Mouse (Mus musculus) hindbrain, embryonic 15.5 days (tissue): ENCODE measurements around the gene Herc1. TPM values are rescaled to one million over a fixed set of nuclear protein-coding genes. Genes with fewer than 3 reads are reported as not detected.

Experiments
- ATAC-seq: fragments of 200-750 bp; cut with Nextera tagmentation; 2 replicates; pipeline ENCODE4 v1.8.0; 2017; ENCODE audit warnings: low read depth, moderate number of reproducible peaks, moderate TSS enrichment; ENCODE audit not compliant: low FRiP score
- H3K27ac ChIP-seq: fragments of 300-500 bp; sonication (generic); replicated peaks from 2 replicates; pipeline ENCODE4 v1.5.1; 2015; ENCODE audit warnings: mild to moderate bottlenecking, inconsistent platforms
- H3K27me3 ChIP-seq: fragments of 300-500 bp; sonication (generic); 2 replicates; pipeline ENCODE4 v1.6.1; 2015; ENCODE audit warnings: control low read depth, inconsistent platforms
- H3K36me3 ChIP-seq: fragments of 300-500 bp; sonication (generic); 2 replicates; pipeline ENCODE4 v1.6.1; 2015; ENCODE audit warnings: control low read depth, inconsistent platforms
- H3K4me1 ChIP-seq: fragments of 300-500 bp; sonication (generic); replicated peaks from 2 replicates; pipeline ENCODE4 v1.6.1; 2015; ENCODE audit warnings: control low read depth, inconsistent platforms
- H3K4me2 ChIP-seq: fragments of 300-500 bp; sonication (generic); 2 replicates; pipeline ENCODE4 v1.6.1; 2015; ENCODE audit warnings: moderate library complexity, mild to moderate bottlenecking, inconsistent platforms
- H3K4me3 ChIP-seq: fragments of 300-500 bp; sonication (generic); 2 replicates; pipeline ENCODE4 v1.5.1; 2015; ENCODE audit warnings: mild to moderate bottlenecking, inconsistent platforms
- H3K9ac ChIP-seq: fragments of 300-500 bp; sonication (generic); 2 replicates; pipeline ENCODE4 v1.6.1; 2015; ENCODE audit warnings: inconsistent platforms
- H3K9me3 ChIP-seq: fragments of 300-500 bp; sonication (generic); 2 replicates; pipeline ENCODE4 v1.6.1; 2016; ENCODE audit warnings: control low read depth, inconsistent platforms
- WGBS: fragments of 180-500 bp; shearing (Covaris S2); methylation state at CpG from one replicate; pipeline ENCODE4 v1.1.7; 2015; 5-methylcytosine and 5-hydroxymethylcytosine counted together
- polyA plus RNA-seq: library from polyadenylated mRNA; unstranded; fragments of >200 nt; fragmentation: Nextera tagmentation; extraction: Ambion mirVana; gene quantifications from 2 replicates; pipeline ENCODE4 v1.2.1, GENCODE M21; 2015

Gene Herc1
- polyA plus RNA-seq, 1 experiment from 2014 or later: 42.6 TPM

GRCm38 (mm10) chr9:66440007-66440406, 89.8 kb downstream of the Herc1 start:
- Histone ChIP-seq H3K36me3 (peaks cover 47% of the 10 kb centered on the region), H3K27ac (no peak overlapping the region), H3K4me2 (no peak overlapping the region), H3K4me3 (no peak overlapping the region), H3K27me3 (no peaks in the 10 kb centered on the region), H3K9ac (no peak overlapping the region), H3K9me3 (no peaks in the 10 kb centered on the region), H3K4me1 (no peaks in the 10 kb centered on the region)
- 94% methylated on average over 8 of the region's 8 CpGs for WGBS
- ATAC-seq: no peak

DNA sequence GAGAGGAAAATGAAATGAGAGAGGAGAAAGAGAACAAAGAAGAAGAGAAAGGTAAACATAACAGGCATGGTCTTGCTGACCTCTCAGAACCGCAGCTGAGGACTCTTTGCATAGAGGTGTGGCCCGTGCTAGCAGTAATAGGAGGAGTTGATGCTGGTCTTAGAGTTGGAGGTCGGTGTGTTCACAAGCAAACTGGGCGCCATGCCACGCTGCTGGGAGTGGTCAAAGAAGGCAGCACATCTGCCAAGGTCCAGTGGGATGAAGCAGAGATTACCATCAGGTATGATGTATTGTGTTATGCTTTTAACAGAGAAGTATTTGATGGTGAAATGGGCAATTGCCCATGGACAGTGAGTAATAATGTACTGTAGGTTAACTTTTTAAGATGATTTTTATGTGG, 98.0 kb downstream of the Herc1 start:
- H3K4me2 ChIP-seq: no peak overlapping the region
- peaks cover 51% of the 10 kb centered on the region for H3K36me3 ChIP-seq
- ATAC-seq: no peak
- H3K9me3 ChIP-seq: no peaks in the 10 kb centered on the region
- H3K27me3 ChIP-seq: no peaks in the 10 kb centered on the region
- H3K27ac ChIP-seq: no peak overlapping the region
- H3K4me3 ChIP-seq: no peak overlapping the region
- H3K4me1 ChIP-seq: no peaks in the 10 kb centered on the region
- no peak overlapping the region for H3K9ac ChIP-seq
- 87% methylated on average over 5 of the region's 5 CpGs for WGBS

DNA sequence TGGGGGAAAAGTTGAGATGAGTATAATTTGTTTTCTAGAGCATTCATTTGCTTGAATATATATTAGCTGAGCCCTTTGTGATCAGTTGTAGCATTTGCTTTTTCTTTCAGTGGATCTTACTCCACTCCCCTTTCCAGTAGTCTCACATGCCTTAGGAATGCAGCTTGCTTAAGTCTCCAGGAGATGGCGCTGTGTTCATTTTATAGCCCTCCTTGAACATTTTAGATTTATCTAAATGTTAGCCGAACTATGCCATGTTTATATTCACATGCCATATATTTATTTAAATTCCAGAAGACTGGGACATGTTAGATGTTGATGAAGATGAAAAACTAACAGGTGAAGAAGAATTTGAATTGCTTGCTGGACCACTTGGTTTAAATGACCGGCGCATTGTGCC, 114.8 kb downstream of the Herc1 start:
- WGBS: 58% methylated on average over 4 of the region's 4 CpGs
- no peaks in the 10 kb centered on the region for H3K4me1 ChIP-seq
- peaks cover 55% of the 10 kb centered on the region for H3K36me3 ChIP-seq
- no peak overlapping the region for H3K4me3 ChIP-seq
- H3K4me2 ChIP-seq: no peak overlapping the region
- no peak overlapping the region for H3K9ac ChIP-seq
- H3K27ac ChIP-seq: no peak overlapping the region
- ATAC-seq: no peak
- no peaks in the 10 kb centered on the region for H3K9me3 ChIP-seq
- no peaks in the 10 kb centered on the region for H3K27me3 ChIP-seq

- Histone ChIP-seq H3K27ac (no peak overlapping the region), H3K36me3 (peaks cover 52% of the 10 kb centered on the region), H3K9me3 (no peaks in the 10 kb centered on the region), H3K9ac (no peak overlapping the region), H3K4me2 (no peak overlapping the region), H3K27me3 (no peaks in the 10 kb centered on the region), H3K4me1 (no peaks in the 10 kb centered on the region), H3K4me3 (no peak overlapping the region)
- no peak for ATAC-seq
- 89% methylated on average over 2 of the region's 2 CpGs for WGBS
Measured at GRCm38 (mm10) chr9:66477785-66478184, 127.5 kb downstream of the Herc1 start.

- Histone ChIP-seq H3K9me3 (no peaks in the 10 kb centered on the region), H3K4me2 (no peak overlapping the region), H3K4me3 (no peak overlapping the region), H3K9ac (no peak overlapping the region), H3K36me3 (peaks cover 66% of the 10 kb centered on the region), H3K4me1 (no peaks in the 10 kb centered on the region), H3K27ac (no peak overlapping the region), H3K27me3 (no peaks in the 10 kb centered on the region)
- 95% methylated on average over 3 of the region's 3 CpGs for WGBS
- no peak for ATAC-seq
Measured at GRCm38 (mm10) chr9:66483429-66483828, 133.2 kb downstream of the Herc1 start.

- Histone ChIP-seq H3K9ac (no peak overlapping the region), H3K4me2 (no peak overlapping the region), H3K27ac (no peak overlapping the region), H3K27me3 (no peaks in the 10 kb centered on the region), H3K36me3 (peaks cover 87% of the 10 kb centered on the region), H3K4me3 (no peak overlapping the region), H3K9me3 (no peaks in the 10 kb centered on the region), H3K4me1 (no peaks in the 10 kb centered on the region)
- ATAC-seq: no peak
Measured at GRCm38 (mm10) chr9:66488786-66489185, 138.5 kb downstream of the Herc1 start.

DNA sequence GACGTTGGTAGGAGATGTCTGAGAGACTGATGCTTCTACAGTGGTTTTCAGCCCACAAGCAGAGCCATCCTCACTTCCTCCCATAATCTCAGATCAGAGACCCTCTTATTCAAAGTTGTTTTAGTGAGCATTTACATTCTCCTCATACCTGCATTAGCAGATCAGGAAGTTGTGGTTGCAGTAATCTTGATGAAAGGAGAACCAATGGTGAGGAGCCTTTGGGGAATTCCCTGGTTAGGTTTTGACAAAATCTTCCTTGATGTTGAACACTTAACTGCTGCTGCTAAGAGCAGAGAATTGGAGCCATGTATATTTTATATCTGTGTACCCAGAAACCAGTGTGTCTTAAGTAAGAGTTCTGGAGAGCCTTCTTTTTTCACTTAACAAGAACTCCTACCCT, 142.1 kb downstream of the Herc1 start:
- WGBS: 94% methylated on average over 1 of the region's 1 CpGs
- Histone ChIP-seq H3K4me2 (no peak overlapping the region), H3K36me3 (peaks cover 84% of the 10 kb centered on the region), H3K27me3 (no peaks in the 10 kb centered on the region), H3K4me3 (no peak overlapping the region), H3K9ac (no peak overlapping the region), H3K27ac (no peak overlapping the region), H3K4me1 (no peaks in the 10 kb centered on the region), H3K9me3 (no peaks in the 10 kb centered on the region)
- ATAC-seq: no peak

DNA sequence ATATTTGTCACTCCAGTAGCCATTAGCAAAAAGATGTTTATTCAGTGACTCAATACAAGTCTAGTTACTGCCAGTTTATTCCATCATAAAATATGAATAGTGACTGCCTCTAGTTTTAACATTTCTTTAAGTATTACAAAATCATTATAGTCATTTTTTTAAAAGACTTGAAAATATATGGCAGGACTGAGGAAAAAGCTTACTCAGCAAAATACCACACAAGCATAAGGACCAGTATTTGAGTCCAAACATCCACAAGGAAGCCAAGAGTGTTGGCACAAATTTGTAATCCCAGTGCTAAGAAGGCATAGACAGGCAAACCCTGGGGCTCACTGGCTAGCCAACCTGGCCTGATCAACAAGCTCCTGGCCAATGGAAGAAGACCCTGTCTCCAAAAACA, 143.7 kb downstream of the Herc1 start:
- H3K27ac ChIP-seq: no peak overlapping the region
- peaks cover 84% of the 10 kb centered on the region for H3K36me3 ChIP-seq
- H3K4me3 ChIP-seq: no peak overlapping the region
- H3K9me3 ChIP-seq: no peaks in the 10 kb centered on the region
- no peaks in the 10 kb centered on the region for H3K4me1 ChIP-seq
- H3K27me3 ChIP-seq: no peaks in the 10 kb centered on the region
- H3K9ac ChIP-seq: no peak overlapping the region
- ATAC-seq: no peak
- no peak overlapping the region for H3K4me2 ChIP-seq

DNA sequence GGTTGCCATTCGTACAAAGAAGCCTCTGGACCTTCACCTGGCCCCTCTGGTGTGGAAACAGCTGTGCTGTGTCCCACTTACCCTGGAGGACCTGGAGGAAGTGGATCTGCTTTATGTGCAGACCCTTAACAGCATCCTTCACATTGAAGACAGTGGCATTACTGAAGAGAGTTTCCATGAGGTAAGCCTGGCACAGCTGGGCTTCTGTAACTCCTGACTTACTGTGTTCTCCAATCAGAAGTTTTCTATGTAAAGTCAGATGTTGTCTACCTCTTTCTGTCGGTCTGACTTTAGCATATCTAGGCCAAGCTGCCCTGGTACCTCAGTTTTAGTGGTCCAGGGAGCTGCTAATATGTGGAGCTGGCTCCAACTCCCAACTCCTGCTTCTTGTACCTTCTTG, 151.0 kb downstream of the Herc1 start:
- peaks cover 7% of the 10 kb centered on the region; the same call in 1 of the 2 replicates for H3K4me1 ChIP-seq
- no peaks in the 10 kb centered on the region for H3K27me3 ChIP-seq
- no peak overlapping the region for H3K27ac ChIP-seq
- no peaks in the 10 kb centered on the region for H3K9me3 ChIP-seq
- no peak for ATAC-seq
- H3K36me3 ChIP-seq: peaks cover 70% of the 10 kb centered on the region
- 89% methylated on average over 2 of the region's 2 CpGs for WGBS
- H3K9ac ChIP-seq: no peak overlapping the region
- no peak overlapping the region for H3K4me3 ChIP-seq
- no peak overlapping the region for H3K4me2 ChIP-seq

DNA sequence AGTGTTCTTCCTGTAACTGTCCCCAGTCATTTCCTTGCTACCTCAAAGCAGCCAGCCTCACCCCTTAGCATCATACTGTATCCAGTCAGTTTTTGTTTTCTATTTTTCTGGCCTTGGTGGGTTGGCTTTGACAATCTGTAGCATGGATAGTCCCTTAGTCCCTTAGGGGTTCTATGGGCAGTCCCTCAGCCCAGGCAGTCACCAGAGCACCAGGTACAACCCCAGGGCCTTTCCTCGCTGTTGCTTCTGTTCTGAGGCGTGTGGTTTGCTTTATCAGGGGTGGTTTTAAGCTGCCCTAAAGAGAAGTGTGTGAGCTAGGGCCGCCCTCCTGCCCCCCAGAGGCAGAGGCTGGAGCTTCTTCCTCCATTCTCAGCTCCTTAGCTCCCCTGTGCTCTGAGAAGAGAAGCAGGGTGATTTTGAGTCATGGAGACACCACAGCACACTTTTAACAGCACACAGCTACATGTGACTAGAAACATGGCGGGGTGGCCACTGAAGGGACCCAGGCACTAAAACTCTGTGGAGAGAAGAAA, 153.7 kb downstream of the Herc1 start:
- H3K27ac ChIP-seq: no peak overlapping the region
- peaks cover 8% of the 10 kb centered on the region for H3K4me1 ChIP-seq
- no peak overlapping the region for H3K4me3 ChIP-seq
- ATAC-seq: no peak
- no peaks in the 10 kb centered on the region for H3K27me3 ChIP-seq
- WGBS: 89% methylated on average over 4 of the region's 4 CpGs
- H3K36me3 ChIP-seq: peaks cover 73% of the 10 kb centered on the region
- no peaks in the 10 kb centered on the region for H3K9me3 ChIP-seq
- H3K4me2 ChIP-seq: no peak overlapping the region
- no peak overlapping the region for H3K9ac ChIP-seq

DNA sequence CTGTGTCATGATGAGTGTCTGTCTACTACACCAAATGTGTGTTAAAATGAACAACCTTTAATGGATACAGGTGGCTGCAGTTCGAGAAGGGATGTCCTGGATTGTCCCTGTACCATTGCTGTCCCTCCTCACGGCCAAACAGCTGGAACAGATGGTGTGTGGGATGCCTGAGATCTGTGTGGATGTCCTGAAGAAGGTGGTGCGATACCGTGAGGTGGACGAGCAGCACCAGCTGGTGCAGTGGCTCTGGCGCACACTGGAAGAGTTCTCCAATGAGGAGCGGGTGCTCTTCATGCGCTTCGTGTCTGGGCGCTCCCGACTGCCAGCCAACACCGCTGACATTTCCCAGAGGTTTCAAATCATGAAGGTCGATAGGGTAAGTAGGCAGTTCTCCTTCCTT, 154.3 kb downstream of the Herc1 start:
- Histone ChIP-seq H3K9me3 (no peaks in the 10 kb centered on the region), H3K4me3 (no peak overlapping the region), H3K4me1 (peaks cover 9% of the 10 kb centered on the region), H3K4me2 (no peak overlapping the region), H3K36me3 (peaks cover 79% of the 10 kb centered on the region), H3K9ac (no peak overlapping the region), H3K27ac (no peak overlapping the region), H3K27me3 (no peaks in the 10 kb centered on the region)
- no peak for ATAC-seq
- WGBS: 78% methylated on average over 13 of the region's 13 CpGs

GRCm38 (mm10) chr9:66505141-66505917, 155.1 kb downstream of the Herc1 start:
- no peak overlapping the region for H3K9ac ChIP-seq
- no peaks in the 10 kb centered on the region for H3K9me3 ChIP-seq
- 0 out of 2 replicates have a peak overlapping the region, but pooled peaks have one; percentile 42 for H3K27ac ChIP-seq
- ATAC-seq: no peak
- peaks cover 74% of the 10 kb centered on the region for H3K36me3 ChIP-seq
- H3K4me2 ChIP-seq: no peak overlapping the region
- 51% methylated on average over 9 of the region's 9 CpGs for WGBS
- H3K4me1 ChIP-seq: peaks cover 17% of the 10 kb centered on the region
- no peaks in the 10 kb centered on the region for H3K27me3 ChIP-seq
- no peak overlapping the region for H3K4me3 ChIP-seq

DNA sequence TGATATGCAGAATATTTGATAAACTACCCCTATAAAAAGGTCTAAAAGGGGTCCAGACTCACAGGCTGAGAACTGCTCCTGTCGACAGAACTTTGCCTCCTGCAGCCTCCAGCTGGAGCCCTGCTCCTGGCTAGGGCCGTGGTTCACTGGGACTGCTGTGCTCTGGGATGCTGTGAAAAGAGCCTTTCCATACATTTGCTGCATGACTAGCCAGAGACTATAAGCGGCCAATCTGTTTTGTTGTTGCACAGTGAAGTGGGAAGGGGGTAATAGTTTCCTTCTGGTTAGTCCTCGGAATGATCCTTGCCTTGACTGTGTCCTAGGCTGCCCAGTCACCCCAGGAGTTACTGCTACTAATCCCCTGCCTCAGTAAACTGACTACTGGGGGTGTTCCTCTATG, 155.8 kb downstream of the Herc1 start:
- no peak overlapping the region for H3K4me3 ChIP-seq
- H3K9ac ChIP-seq: no peak overlapping the region
- H3K9me3 ChIP-seq: no peaks in the 10 kb centered on the region
- peaks cover 24% of the 10 kb centered on the region for H3K4me1 ChIP-seq
- peak; percentile 53; the same call in 1 of the 2 replicates for ATAC-seq
- H3K27ac ChIP-seq: peak overlapping the region; percentile 31; the same call in 1 of the 2 replicates
- no peak overlapping the region for H3K4me2 ChIP-seq
- H3K27me3 ChIP-seq: no peaks in the 10 kb centered on the region
- peaks cover 72% of the 10 kb centered on the region for H3K36me3 ChIP-seq
- whole genome bisulfite sequencing: 8% methylated on average over 4 of the region's 4 CpGs
